Mouse (Mus musculus): ENCODE results near the gene Zfp872. TPM values are rescaled to one million over a fixed set of nuclear protein-coding genes. Genes with fewer than 3 reads are reported as not detected.
A peak's percentile ranks its signal among the peaks of the same experiment; 100 is the strongest.
"Not testable (repeated sequence)": the region's sequence is repeated elsewhere in the genome, so short reads cannot be mapped to it uniquely, and the experiment has no call there.

The Zfp872 gene
- total and polyA plus RNA-seq, 2 experiments from 2014 or later: 0.26 to 0.33 TPM

DNA sequence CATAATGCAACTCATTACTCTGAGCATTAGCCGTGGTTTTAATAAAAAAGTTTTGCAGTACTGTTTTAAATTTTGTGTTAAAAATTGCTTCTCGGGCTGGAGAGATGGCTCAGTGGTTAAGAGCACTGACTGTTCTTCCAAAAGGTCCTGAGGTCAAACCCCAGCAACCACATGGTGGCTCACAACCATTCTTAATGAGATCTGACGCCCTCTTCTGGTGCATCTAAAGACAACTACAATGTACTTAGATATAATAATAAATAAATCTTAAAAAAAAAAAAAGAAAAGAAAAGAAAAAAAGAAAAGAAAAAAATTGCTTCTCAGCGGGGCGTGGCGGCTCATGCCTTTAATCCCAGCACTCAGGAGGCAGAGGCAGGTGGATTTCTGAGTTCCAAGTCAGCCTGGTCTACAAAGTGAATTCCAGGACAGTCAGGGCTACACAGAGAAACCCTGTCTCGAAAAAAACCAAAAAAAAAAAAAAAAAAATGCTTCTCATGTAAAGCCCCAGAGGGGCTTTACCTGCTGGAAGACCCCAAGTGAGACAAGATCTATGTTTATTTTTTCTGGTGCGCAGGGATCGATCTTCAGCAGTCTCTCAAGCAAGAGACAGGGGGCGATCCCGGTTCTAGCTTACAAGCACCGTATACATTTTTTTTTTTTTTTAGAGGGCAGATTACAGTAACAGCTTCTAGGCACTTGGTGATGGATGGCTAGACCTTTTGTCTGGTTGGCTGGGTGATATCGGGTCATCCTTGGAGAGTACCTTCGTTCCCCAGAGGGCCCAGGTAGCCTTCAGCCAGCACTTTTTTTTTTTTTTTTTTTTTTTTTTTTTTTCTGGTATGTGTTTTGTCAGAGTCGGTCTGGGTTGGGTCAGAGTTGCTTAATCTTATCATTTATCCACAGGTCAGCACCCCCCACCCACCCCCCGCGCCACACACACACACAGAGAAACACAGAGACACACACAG, 36.9 kb downstream of the Zfp872 start:
- peak overlapping the region; percentile 72 for H3K4me2 ChIP-seq (ENCODE audit: low read depth, low read length)
- peak overlapping the region; percentile 62 for H3K9ac ChIP-seq (replicated peaks; ENCODE audit: low read length)
- DNase-seq (ENCODE audit: low spot score) (peak; percentile 74), ATAC-seq (peak; percentile 55)
- 23% methylated on average over 17 of the region's 17 CpGs for WGBS
- no peaks in the 10 kb centered on the region for H3K9me3 ChIP-seq (ENCODE audit: low read length)
- H3K27ac ChIP-seq: peak overlapping the region; percentile 88; the same call in 1 of the 2 replicates
- H3K4me3 ChIP-seq (ENCODE audit: low read length): peak overlapping the region; percentile 88
- H3K36me3 ChIP-seq (ENCODE audit: insufficient read depth, low read length): no peaks in the 10 kb centered on the region
- no peaks in the 10 kb centered on the region for H3K27me3 ChIP-seq (ENCODE audit: insufficient read depth, low read length)
- no peaks in the 10 kb centered on the region for H3K4me1 ChIP-seq (ENCODE audit: insufficient read depth, low read length)
- TF ChIP-seq CTCF (IDR thresholded peaks at IDR 0.05; ENCODE audit: low read depth): peak; percentile 40

DNA sequence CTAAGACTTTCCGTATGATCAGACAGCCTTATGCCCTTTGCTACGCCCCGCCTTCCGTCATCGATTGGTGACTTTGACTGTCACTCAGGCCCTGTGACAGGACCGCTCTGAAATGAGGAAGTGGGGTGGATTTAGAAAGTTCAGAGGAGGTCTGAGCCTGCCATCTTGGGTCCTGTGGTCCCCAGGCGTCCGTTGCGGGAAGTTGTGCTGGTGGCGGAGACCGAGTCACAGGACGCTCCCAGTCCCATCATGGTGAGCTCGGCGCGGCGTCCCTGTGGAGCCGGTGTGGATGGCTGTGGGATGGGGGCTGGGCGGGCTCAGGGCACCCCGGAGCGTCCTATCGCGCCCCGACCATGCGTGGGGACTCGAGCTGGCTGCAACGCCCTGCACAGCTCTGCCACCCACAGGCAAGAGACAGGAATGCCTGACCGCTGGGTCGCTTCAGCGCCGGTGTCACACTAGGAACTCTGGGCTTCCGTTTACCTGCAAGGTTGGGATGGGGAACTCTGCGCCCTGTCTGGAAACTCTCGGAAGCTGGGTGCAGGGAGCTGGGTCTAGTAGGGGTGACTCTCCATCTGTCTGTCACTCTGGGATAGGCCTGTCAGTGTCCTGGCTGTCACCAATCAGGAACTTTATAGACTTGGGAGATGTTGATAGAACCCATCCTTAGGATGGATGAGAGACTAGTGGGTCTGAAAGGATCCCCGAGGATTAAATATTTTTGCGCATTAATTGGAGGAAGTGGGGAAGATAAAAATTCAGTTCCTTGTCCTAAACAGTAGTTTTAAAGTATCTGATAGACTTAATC, 37.9 kb downstream of the Zfp872 start, which contains the start of gene Zfp809:
Gene Zfp809 (plus strand): TSS at position 134 of the 808 bp plus-strand sequence.
- H3K27me3 ChIP-seq (ENCODE audit: insufficient read depth, low read length): no peaks in the 10 kb centered on the region
- no peaks in the 10 kb centered on the region for H3K9me3 ChIP-seq (ENCODE audit: low read length)
- H3K36me3 ChIP-seq (ENCODE audit: insufficient read depth, low read length): no peaks in the 10 kb centered on the region
- DNase-seq (ENCODE audit: low spot score) (peak; percentile 97), ATAC-seq (peak; percentile 99)
- H3K4me2 ChIP-seq (ENCODE audit: low read depth, low read length): peak within 1 kb of the TSS; percentile 72
- H3K27ac ChIP-seq: peak within 1 kb of the TSS; percentile 88
- WGBS: 1% methylated on average over 35 of the region's 35 CpGs
- H3K9ac ChIP-seq (replicated peaks; ENCODE audit: low read length): peak within 1 kb of the TSS; percentile 62
- H3K4me1 ChIP-seq (ENCODE audit: insufficient read depth, low read length): no peaks in the 10 kb centered on the region
- peak within 1 kb of the TSS; percentile 88 for H3K4me3 ChIP-seq (ENCODE audit: low read length)
- peak; percentile 81 for TF ChIP-seq CTCF (IDR thresholded peaks at IDR 0.05; ENCODE audit: low read depth)

DNA sequence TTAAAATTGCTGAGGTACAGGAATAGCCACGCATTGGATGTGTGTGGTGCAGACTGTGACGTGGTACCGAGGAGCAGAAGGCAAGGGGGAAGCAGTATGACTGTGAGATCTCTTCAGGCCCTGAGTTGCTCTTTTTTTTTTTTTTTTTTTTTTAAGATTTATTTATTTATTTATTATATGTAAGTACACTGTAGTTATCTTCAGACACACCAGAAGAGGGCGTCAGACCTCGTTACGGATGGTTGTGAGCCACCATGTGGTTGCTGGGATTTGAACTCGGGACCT, 38.4 kb downstream of the Zfp872 start:
- not testable (repeated sequence) for H3K36me3 ChIP-seq (ENCODE audit: insufficient read depth, low read length); ATAC-seq
- 61% methylated on average over 7 of the region's 7 CpGs for WGBS

DNA sequence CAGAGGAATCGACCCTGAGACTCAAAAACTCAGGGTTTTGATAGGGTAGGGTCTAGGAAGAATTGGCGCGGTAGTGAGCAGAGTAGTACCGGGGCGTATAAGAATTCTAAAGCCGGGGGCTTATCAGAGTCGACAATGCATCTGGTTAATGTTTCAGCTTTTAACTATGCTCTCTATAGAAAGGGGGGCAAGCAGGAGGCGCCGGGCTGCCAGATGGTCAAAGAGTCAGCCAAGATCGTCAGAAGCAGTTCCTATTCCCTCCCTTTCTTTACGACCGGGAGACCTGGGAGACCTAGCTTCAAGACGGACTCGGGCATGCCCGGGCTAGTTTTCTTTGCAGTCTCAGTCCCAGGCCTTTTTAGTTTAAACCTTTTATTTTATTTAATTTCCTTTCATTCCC, 39.0 kb downstream of the Zfp872 start:
- H3K4me1 ChIP-seq (ENCODE audit: insufficient read depth, low read length): no peaks in the 10 kb centered on the region
- no peak for ATAC-seq
- H3K36me3 ChIP-seq (ENCODE audit: insufficient read depth, low read length): no peaks in the 10 kb centered on the region
- no peak overlapping the region for H3K9ac ChIP-seq (replicated peaks; ENCODE audit: low read length)
- no peaks in the 10 kb centered on the region for H3K9me3 ChIP-seq (ENCODE audit: low read length)
- H3K4me2 ChIP-seq (ENCODE audit: low read depth, low read length): no peak overlapping the region
- no peak overlapping the region for H3K4me3 ChIP-seq (ENCODE audit: low read length)
- no peak for TF ChIP-seq CTCF (IDR thresholded peaks at IDR 0.05; ENCODE audit: low read depth)
- no peaks in the 10 kb centered on the region for H3K27me3 ChIP-seq (ENCODE audit: insufficient read depth, low read length)
- no peak overlapping the region for H3K27ac ChIP-seq
- no peak for DNase-seq (ENCODE audit: low spot score)
- 71% methylated on average over 15 of the region's 15 CpGs for WGBS

More for the DNA sequence above, 38.4 kb downstream of the Zfp872 start:
- not testable (repeated sequence) for H3K9me3 ChIP-seq (ENCODE audit: low read length); DNase-seq (ENCODE audit: low spot score); H3K4me1 ChIP-seq (ENCODE audit: insufficient read depth, low read length); H3K27me3 ChIP-seq (ENCODE audit: insufficient read depth, low read length); H3K27ac ChIP-seq
- Histone ChIP-seq H3K4me2 (ENCODE audit: low read depth, low read length) (peak overlapping the region; percentile 72), H3K9ac (replicated peaks; ENCODE audit: low read length) (peak overlapping the region; percentile 62; the same call in 1 of the 2 replicates), H3K4me3 (ENCODE audit: low read length) (peak overlapping the region; percentile 88)

DNA sequence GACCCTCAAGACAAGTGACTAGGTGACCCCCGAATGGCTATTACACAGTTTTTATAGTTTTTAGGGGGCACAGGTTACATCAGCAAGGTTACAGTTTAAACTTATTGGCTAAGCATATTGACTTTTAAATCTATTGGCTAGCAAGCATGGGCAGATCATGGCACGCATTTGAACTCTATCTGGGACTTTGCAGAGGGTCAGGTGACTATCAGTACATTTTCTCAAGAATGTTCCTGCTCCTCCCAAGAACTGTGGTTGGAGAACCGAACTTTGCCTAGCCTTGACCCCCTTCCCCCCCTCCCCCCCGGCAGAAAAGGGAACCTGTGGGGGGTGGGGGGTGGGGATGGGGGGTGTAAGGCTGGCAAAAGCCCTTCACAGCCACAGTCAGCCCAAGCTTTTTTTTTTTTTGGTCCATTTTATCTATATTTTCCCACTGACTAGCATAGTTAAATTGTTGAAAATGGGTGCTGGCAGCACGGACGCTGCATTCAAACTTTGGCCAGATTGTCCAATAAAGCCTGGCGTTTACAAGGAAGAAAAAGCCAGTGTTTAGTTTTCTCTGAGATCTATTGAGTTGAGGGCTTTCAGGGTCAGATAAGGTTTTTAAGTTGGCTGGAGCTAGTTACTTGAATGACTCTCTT, 41.6 kb downstream of the Zfp872 start:
- no peak for DNase-seq (ENCODE audit: low spot score)

DNA sequence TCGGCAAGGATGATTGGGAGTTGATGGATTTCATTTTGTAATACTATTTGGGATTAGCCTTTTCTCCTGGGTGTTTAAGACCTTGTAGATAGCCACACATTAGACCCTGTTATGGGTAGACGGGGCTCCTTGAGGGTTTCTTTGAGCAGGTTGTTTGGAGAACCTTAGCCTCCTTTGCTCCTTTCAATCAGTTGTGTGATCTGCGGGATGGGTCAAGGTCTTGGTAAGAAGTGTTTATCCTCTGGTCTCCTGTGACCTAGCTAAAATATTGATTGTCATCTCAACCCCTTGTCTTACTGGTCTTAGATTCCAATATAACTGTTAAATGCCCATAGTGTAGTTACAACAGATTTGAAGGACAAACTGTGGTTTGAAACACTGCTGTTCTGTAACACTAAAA, 42.2 kb downstream of the Zfp872 start:
- ATAC-seq (no peak), DNase-seq (ENCODE audit: low spot score) (no peak)
- Histone ChIP-seq H3K4me1 (ENCODE audit: insufficient read depth, low read length) (no peaks in the 10 kb centered on the region), H3K36me3 (ENCODE audit: insufficient read depth, low read length) (no peaks in the 10 kb centered on the region), H3K27me3 (ENCODE audit: insufficient read depth, low read length) (no peaks in the 10 kb centered on the region), H3K4me3 (ENCODE audit: low read length) (no peak overlapping the region), H3K27ac (no peak overlapping the region), H3K9me3 (ENCODE audit: low read length) (no peaks in the 10 kb centered on the region), H3K4me2 (ENCODE audit: low read depth, low read length) (no peak overlapping the region), H3K9ac (replicated peaks; ENCODE audit: low read length) (no peak overlapping the region)
- 93% methylated on average over 3 of the region's 3 CpGs for WGBS
- TF ChIP-seq CTCF (IDR thresholded peaks at IDR 0.05; ENCODE audit: low read depth): no peak

More for the DNA sequence above, 41.6 kb downstream of the Zfp872 start:
- no peaks in the 10 kb centered on the region for H3K4me1 ChIP-seq (ENCODE audit: insufficient read depth, low read length)
- no peak overlapping the region for H3K4me2 ChIP-seq (ENCODE audit: low read depth, low read length)
- ATAC-seq: no peak
- no peaks in the 10 kb centered on the region for H3K36me3 ChIP-seq (ENCODE audit: insufficient read depth, low read length)
- TF ChIP-seq CTCF (IDR thresholded peaks at IDR 0.05; ENCODE audit: low read depth): no peak
- H3K27me3 ChIP-seq (ENCODE audit: insufficient read depth, low read length): no peaks in the 10 kb centered on the region
- H3K9ac ChIP-seq (replicated peaks; ENCODE audit: low read length): no peak overlapping the region
- no peak overlapping the region for H3K27ac ChIP-seq
- no peak overlapping the region for H3K4me3 ChIP-seq (ENCODE audit: low read length)
- WGBS: 92% methylated on average over 7 of the region's 7 CpGs
- no peaks in the 10 kb centered on the region for H3K9me3 ChIP-seq (ENCODE audit: low read length)

Data from hindbrain, postnatal 0 days (tissue).